Mouse (Mus musculus): ENCODE data around the gene Mdga1.

Gene Mdga1

DNA sequence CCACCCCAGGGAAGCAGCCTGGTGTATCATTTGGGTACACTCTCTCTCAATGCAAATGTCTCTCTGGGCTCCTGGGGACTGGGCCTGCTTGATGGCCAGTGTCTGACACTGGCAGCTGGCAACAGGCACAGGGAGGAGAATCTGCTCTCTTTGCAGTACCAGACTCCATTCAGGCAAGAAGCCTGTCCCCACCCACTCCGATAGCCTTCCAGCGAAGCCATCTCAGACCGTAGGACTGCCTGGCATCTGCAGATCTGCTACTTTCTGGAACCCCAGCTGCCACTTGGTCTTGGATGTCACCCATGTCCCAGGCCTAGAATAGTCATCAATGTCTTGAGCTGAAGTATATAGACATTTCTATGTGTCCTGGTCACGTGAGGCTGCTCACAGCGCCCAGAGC, 74.9 kb downstream of the Mdga1 start:
- in situ Hi-C loops (cut with MboI; ENCODE audit: low pct_unique_long_range_greater_than_20kb in 1 of 2, low sequenced_read_pairs in 2 of 2, unreplicated experiment in 1 of 2): no loop called here

DNA sequence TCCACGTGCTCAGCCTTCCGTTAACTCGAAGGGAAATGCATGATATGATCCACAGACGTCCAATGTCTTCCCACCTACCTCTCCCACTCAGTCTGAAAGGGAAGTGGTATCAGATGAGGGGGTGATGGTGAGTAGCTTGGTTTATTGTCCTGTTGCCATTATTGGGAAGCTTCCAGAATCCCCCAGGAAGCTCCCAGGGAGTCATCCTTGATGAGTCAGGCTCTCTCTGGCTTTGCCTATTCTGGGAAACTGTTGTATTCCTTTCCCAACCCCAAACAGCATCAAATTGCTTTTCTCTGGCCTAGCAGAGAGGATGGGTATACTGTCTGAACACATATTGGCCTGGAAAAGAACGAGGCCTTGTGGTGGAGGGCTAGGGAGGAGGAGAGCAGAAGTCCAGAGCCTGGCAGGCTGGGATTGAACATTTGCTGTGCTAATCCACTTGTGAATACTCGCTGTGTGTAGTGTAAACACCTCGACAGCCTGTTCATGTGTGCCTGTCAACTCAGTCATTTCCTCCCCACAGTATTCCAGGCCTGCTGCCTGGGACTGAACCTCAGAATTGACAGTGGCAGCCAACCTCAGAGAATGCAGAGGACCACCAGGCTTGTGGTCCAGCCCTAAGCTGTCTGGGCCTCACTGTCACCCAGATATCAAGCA, 79.3 kb downstream of the Mdga1 start:
- in situ Hi-C loops (cut with MboI; ENCODE audit: low pct_unique_long_range_greater_than_20kb in 1 of 2, low sequenced_read_pairs in 2 of 2, unreplicated experiment in 1 of 2): no loop called here

DNA sequence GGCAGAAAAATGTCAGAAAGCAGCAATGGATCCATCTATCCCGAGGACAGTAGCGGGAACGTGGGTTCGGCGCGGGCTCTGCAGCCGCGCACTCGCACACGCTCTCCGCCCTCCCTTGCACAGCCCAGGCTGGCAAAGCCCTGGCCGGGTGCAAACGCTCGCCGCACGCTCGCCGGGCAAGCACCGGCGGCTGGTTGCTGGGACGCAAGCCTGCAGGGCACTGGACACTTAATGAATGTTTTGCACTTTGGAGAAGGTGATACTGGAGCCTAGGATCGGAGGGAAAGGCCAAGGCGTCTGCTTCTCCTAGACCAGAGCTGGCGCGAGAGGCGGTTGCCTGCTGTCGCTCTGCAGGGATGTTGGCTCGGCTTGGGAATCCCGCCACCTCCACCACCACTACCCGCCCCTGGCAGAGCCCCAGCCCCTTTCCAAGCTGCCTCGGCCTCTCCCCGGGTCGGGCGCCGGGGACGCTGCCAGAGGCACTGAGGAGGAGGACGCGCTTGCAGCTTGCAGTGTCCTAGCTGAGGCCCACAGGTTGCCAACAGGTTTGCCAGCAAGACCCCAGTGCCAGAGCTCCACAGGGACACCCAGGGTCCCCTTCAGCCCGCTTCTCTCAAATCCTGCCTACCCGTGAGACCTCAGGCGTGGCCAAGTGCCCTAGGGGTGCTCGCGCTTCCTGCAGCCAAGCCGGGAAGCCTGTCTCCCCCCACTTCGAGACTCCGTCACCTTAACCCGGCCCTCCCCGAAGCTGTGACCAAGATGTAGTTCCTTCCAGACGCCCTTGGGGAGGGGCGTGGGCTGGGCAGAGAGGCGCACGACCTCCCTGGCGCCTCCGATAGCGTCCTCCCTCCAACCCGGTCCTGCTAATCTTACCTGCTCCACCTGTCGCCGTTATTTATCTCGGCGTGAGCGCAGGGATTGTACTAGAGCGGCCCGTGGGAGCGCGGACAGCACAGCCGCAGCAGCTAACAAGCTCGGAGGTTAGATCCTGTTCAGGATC, 80.6 kb downstream of the Mdga1 start:
- in situ Hi-C loops (cut with MboI; ENCODE audit: low pct_unique_long_range_greater_than_20kb in 1 of 2, low sequenced_read_pairs in 2 of 2, unreplicated experiment in 1 of 2): loop anchor here (10.0 kb wide), 2 partner anchors 114 to 354 kb away; no protein-coding TSS in a partner anchor

DNA sequence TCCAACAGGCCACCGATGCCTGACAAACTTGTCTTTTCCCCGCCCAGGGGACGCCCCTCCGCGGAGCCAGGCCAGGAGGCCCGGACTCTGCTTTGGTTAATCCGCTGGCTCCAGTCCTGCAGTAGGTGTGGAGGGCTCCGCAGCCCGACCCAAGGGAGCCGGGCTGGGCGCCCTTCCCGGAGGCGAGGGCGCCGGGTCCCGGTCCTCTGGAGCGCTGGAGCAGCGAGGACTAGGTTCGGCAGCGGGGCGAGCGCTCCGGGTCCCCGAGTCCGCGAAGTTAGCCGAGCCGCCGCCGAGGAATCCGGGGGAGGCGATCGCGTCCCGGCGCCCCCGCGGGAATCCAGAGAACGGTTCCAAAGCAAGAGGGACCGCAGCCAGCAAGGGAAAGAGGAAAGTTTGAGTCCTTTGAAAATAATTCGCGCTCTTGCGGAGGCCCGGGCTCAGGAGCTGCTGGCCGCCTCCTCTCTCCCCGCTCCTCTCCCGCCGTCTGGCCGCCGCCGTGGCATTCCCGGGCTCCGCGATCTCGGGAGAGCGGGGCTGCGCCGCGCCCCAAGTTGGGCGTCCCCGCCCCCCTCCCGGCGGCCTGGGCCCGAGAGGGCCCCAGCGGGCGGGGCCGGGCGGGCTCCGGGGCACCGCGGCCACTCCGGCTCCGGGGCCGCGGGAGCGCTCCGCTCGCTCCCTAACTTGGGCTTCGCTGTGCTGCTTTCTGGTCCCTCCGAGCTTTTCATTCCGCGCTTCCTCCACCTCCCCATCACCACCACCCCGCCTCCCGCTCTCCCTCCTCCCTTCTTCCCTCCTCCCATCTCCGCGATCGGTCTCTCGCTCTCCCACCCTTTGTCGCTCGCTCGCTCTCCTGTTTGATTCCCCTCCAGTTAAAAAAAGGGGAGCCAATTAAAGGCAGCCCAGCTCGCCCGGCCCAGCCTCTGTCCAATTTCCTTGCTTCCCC, 81.7 kb downstream of the Mdga1 start:
- in situ Hi-C loops (cut with MboI; ENCODE audit: low pct_unique_long_range_greater_than_20kb in 1 of 2, low sequenced_read_pairs in 2 of 2, unreplicated experiment in 1 of 2): loop anchor here (10.0 kb wide), 2 partner anchors 113 to 353 kb away; no protein-coding TSS in a partner anchor

DNA sequence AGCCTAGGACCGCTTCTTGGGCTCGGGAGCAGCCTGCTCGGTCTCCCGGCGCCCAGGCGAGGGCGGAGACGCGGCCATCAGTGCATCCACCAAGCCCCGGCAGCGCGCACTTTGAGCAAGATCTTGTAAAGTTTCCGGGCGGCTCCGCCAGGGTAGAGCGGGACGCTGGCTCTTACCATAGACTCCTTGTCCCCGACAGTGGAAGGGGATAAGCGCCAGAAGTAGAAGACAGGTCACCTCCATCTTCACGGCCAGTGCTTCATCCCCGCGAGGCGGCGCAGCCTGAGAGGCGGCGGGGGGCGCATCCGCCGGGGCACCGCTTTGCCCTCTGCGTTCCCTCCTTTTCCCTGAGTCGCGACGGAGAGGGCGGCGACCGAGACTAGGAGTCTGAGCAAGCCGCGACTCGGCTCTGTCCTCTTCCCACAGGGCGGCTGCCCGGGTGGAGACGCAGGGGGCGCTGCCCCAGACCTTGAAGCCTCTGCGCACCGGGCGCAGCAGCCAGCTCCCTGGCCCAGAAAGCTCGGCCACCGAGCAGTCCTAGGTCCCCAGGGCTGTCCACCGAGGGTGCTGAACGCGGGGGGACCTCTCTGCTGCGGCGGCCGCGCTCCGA, 82.5 kb downstream of the Mdga1 start:
- in situ Hi-C loops (cut with MboI; ENCODE audit: low pct_unique_long_range_greater_than_20kb in 1 of 2, low sequenced_read_pairs in 2 of 2, unreplicated experiment in 1 of 2): loop anchor here (10.0 kb wide), 2 partner anchors 113 to 353 kb away; no protein-coding TSS in a partner anchor

DNA sequence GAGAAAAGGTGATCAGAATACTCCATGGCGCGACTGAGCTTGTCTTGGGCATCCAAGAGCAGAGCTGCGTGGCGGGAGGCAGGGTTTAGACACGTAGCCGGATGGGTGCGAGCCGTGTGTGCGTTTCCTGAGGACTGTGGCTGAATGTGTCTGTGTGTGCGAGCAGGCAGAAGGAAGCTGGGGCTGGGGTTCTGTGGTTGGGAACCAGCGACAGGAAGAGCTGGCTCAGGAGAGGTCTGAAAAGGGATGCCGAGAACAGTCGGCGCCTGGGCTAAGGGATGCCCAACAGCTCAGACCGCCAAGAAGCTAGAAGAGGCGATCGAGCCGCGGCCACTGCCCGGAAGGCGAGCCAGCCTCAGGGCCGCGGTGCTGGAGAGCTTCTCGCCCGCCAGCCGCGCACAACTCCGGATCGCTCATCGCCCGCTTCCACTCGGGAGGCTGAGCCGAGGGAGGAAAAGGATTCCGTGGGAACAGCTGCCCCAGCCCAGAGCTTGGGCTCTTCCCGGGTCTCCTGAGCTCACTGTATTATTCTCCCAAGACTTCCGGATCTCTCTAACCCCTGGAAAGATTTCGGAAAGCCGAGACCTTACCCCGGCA, 83.1 kb downstream of the Mdga1 start:
- in situ Hi-C loops (cut with MboI; ENCODE audit: low pct_unique_long_range_greater_than_20kb in 1 of 2, low sequenced_read_pairs in 2 of 2, unreplicated experiment in 1 of 2): loop anchor here (10.0 kb wide), 2 partner anchors 112 to 352 kb away; no protein-coding TSS in a partner anchor

DNA sequence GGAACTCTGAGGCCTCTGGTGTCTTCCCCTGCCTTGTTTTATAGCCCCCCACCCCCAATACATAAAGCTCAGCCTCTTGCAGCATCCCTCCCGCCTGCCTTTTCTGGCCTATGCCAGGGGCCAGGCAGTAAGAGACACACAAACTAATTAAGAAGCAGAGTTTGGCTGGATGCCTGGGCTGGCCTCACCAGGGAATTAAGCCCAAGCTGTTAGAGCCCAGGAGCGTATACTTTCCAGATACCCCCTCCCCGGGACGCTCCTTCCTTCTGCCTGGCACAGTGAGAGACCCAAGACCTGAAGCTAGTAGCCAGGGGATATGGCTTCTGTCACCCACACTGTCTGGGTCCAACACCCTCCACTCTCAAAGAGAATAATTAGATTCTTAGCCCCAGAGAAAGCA, 83.8 kb downstream of the Mdga1 start:
- in situ Hi-C loops (cut with MboI; ENCODE audit: low pct_unique_long_range_greater_than_20kb in 1 of 2, low sequenced_read_pairs in 2 of 2, unreplicated experiment in 1 of 2): loop anchor here (10.0 kb wide), 2 partner anchors 111 to 351 kb away; no protein-coding TSS in a partner anchor

DNA sequence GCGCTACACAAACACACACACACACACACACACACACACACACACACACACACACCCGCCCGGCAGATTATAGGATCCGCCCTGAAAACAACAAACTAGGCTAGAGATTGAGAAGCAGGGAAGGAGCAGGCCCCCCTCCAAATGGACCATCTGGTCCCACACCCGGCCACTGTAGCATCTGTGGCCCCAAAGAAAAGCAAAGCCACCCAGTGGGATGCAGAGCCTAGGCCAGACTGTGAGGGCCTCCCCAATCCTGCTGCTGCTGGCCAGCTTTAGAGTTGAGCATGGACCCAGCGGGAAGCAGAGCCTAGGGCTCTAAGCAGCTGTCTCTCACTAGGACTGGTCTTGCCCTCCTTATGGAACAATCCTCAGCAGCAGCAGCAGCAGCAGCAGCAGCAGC, 85.3 kb downstream of the Mdga1 start:
- in situ Hi-C loops (cut with MboI; ENCODE audit: low pct_unique_long_range_greater_than_20kb in 1 of 2, low sequenced_read_pairs in 2 of 2, unreplicated experiment in 1 of 2): loop anchor here (5.0 to 10.0 kb wide), 3 partner anchors 92 to 350 kb away; no protein-coding TSS in a partner anchor

DNA sequence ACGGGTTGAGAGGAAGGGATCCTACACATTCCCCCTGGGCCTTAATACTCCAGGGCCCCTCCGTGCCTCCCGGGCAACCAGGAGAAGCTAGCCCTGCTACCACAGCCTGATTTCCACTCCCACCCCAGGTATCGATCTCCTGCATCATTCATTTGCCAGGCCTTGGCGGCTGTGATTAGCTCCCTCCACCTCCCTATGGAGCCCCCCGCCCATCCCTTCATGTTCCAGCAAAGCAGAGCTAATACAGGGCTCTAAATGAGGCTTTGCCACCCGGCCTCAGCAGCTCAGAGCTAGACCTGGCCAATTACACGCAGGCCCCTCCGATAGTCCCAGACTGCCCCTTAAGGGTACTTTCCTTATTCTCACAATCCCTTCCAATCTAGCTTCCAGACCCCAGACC, 86.5 kb downstream of the Mdga1 start:
- in situ Hi-C loops (cut with MboI; ENCODE audit: low pct_unique_long_range_greater_than_20kb in 1 of 2, low sequenced_read_pairs in 2 of 2, unreplicated experiment in 1 of 2): loop anchor here (5.0 to 10.0 kb wide), 3 partner anchors 91 to 349 kb away; no protein-coding TSS in a partner anchor

DNA sequence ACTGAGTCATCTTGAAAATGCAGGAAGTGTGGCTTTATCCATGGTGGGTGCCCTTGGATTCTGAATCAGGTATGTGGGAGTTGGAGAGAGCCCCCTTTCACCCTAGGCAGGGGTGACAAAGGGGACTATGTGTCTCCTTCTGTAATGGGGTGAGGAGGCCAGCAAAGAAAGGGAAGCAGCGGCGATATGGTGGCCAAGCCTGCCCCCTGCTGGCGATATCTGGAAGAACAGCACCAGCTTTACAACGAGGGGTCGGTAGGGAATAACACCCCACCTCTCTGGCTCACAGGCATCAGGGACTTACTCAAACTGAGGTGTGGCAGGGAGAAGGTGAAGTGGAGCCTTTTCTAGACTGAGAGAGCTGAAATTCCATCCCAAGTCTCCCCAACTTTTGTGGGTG, 87.0 kb downstream of the Mdga1 start:
- in situ Hi-C loops (cut with MboI; ENCODE audit: low pct_unique_long_range_greater_than_20kb in 1 of 2, low sequenced_read_pairs in 2 of 2, unreplicated experiment in 1 of 2): loop anchor here (5.0 to 10.0 kb wide), 3 partner anchors 91 to 348 kb away; no protein-coding TSS in a partner anchor

DNA sequence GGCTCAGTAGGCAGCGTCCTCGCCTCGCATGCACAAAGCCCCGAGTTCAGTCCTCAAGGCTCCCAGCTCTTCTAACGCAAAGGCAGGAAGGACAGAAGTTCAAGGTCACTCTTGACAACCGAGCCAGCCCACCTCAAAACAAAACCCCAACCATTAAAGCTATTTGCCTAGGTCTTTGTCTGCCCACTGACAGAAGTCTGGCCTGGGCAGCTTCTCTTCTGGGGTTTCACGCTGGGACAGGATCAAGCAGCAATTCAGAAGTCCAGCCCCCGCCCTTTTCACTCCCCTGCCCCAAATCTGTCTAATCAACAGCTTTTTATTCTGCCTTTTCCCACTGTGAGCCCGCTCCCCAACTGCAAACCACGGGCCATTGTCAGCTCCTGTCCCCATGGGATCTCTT, 89.6 kb downstream of the Mdga1 start:
- in situ Hi-C loops (cut with MboI; ENCODE audit: low pct_unique_long_range_greater_than_20kb in 1 of 2, low sequenced_read_pairs in 2 of 2, unreplicated experiment in 1 of 2): loop anchor here (5.0 to 10.0 kb wide), 3 partner anchors 88 to 345 kb away; no protein-coding TSS in a partner anchor

DNA sequence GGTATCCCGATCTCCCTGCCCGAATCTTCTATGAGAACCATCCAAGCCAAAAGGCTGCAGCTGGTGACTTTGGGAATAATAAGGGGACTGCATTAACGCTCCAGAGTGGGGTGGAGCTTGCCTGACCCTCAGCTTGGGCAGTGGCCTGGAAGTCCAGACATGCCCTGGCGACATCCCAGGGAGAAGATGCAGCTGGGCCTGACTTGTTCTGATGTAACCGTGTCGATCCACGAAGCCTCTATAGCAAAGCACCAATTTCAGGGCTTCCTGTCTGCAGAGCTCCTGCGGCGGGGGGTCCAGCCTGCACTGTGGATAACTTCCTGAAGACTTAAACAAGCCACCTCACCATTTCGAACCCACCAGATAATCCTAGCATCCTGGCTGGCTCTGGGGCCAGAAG, 90.9 kb downstream of the Mdga1 start:
- in situ Hi-C loops (cut with MboI; ENCODE audit: low pct_unique_long_range_greater_than_20kb in 1 of 2, low sequenced_read_pairs in 2 of 2, unreplicated experiment in 1 of 2): no loop called here

DNA sequence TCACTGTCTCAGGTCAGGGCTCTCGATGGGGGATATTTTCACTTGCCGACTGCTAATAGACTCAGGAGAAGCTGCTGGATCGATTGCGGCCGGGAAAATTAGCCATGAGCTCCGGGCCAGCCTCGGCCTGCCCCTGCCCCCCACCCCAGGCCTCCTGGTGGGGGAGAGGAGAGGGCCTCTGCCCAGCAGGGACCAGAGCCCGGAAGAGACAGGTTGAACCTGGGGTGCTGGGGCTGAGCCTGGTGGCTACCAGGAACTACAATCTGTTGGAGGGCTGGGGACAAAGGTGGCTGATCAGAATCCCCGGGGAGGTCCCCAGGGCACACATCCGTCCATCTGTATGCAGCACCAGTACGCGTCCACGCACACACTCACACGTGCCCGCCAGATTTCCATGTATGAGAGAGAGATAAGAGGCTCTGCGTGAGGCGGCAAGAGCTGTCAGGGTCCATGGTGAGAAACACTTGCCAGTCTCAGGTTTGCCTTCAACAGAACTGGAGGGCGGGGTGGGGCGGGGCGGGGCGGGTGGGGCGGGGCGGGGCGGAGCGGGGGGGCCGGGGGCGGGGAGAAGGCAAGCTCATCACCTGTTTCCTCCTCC, 95.7 kb downstream of the Mdga1 start:
- in situ Hi-C loops (cut with MboI; ENCODE audit: low pct_unique_long_range_greater_than_20kb in 1 of 2, low sequenced_read_pairs in 2 of 2, unreplicated experiment in 1 of 2): no loop called here

DNA sequence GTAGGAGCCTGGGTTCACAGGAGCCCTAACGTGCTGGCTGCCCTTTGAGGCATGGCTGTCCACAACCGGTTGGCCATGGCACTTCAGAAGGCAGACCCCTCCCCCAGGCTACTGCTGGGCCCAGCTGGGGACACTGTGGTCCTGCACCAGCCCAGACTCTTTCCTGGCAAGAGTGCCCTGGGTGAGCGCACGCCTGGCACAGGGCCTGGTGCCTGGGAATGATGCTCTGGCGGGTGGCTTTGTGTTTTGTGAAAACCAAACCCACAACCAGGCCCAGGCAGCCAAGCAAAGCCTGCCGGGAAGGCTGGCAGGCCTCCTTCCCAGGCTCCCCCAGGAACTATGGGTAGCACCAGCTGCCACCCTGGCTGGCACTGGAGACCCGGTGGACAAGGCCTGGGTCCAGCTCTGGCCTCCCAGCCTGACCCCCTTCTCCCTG, 96.3 kb downstream of the Mdga1 start:
- in situ Hi-C loops (cut with MboI; ENCODE audit: low pct_unique_long_range_greater_than_20kb in 1 of 2, low sequenced_read_pairs in 2 of 2, unreplicated experiment in 1 of 2): no loop called here

DNA sequence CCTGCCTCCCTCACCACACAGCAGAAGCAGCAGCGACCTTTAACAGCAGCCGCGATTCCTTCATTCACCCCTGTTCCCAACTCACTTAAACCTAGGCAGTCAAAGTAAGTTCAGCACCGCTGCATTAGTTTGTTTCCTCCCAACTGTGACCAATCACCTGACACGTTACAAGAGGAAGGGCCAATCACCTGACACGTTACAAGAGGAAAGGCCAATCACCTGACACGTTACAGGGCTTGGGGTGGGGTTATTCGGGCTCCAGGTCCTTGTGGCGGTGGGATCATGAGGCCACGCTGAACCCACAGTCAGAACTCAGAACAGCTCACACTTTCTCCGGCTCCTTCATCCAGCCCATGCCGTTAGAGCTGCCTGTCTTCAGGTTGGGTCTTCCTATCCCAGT, 99.6 kb downstream of the Mdga1 start:
- in situ Hi-C loops (cut with MboI; ENCODE audit: low pct_unique_long_range_greater_than_20kb in 1 of 2, low sequenced_read_pairs in 2 of 2, unreplicated experiment in 1 of 2): no loop called here

DNA sequence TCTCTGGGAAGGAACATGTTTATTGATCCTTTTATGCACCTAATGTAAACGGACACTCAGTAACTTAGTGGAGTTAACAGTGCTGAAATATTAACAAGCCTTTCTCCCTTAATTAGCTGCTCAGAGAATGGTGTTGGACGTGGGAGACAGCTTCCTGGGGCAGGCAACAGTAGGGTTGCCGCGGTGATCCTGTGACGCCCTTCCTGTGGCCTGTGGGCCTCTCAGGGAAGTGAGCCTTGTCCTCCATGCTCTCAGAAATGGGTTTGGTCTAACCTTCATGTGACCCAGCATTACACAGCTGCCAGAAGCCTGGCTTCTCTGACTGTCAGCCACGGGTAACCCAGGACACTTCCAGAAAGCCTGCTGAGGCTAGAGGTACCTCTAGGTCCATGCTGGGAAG, 104.0 kb downstream of the Mdga1 start:
- in situ Hi-C loops (cut with MboI; ENCODE audit: low pct_unique_long_range_greater_than_20kb in 1 of 2, low sequenced_read_pairs in 2 of 2, unreplicated experiment in 1 of 2): no loop called here

DNA sequence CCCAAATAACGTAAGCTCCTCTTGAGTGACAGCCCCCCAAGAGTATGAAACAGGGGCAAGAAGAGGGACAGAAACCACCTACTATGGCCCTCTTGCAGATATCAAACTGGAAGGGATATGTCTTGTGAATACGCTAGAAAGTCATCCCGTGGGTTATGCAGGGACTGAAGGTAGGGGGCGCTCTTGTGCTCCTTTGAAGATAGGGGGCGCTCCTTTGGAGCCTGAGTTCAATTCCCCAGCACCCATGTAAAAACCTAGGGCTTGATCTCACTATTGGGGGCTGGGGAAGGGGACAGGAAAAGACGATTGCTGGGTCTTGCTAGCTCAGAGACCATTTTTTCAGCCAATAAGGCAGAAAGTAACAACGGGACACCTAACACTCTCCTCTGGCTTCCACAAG, 105.4 kb downstream of the Mdga1 start:
- in situ Hi-C loops (cut with MboI; ENCODE audit: low pct_unique_long_range_greater_than_20kb in 1 of 2, low sequenced_read_pairs in 2 of 2, unreplicated experiment in 1 of 2): no loop called here

All from mouse embryonic stem cell (cell line).